Mouse (Mus musculus) forebrain, embryonic 12.5 days (tissue): ENCODE measurements at regions not wholly inside any gene's neighbourhood (a gene's known extent, or its start where the extent isn't known, plus 50 kb on each side); places are given as distances from the start of the nearest gene placed in this dataset.
A peak's percentile ranks its signal among the peaks of the same experiment; 100 is the strongest.

Experiments used
- ATAC-seq: fragments of 200-750 bp; cut with Nextera tagmentation; 2 replicates; pipeline ENCODE4 v1.8.0; 2017; ENCODE audit warnings: moderate TSS enrichment; ENCODE audit not compliant: low FRiP score
- H3K27ac ChIP-seq: fragments of 300-500 bp; sonication (generic); 2 replicates; pipeline ENCODE4 v1.5.1; 2016; ENCODE audit warnings: mild to moderate bottlenecking
- H3K27me3 ChIP-seq: fragments of 300-500 bp; sonication (generic); 2 replicates; pipeline ENCODE4 v1.6.1; 2016; ENCODE audit warnings: mild to moderate bottlenecking
- H3K36me3 ChIP-seq: fragments of 300-500 bp; sonication (generic); replicated peaks from 2 replicates; pipeline ENCODE4 v1.6.1; 2016; ENCODE audit warnings: mild to moderate bottlenecking
- H3K4me1 ChIP-seq: fragments of 300-500 bp; sonication (generic); 2 replicates; pipeline ENCODE4 v1.6.1; 2016
- H3K4me2 ChIP-seq: fragments of 300-500 bp; sonication (generic); 2 replicates; pipeline ENCODE4 v1.6.1; 2016; ENCODE audit warnings: mild to moderate bottlenecking, moderate library complexity
- H3K4me3 ChIP-seq: fragments of 300-500 bp; sonication (generic); replicated peaks from 2 replicates; pipeline ENCODE4 v1.5.1; 2016; ENCODE audit warnings: mild to moderate bottlenecking
- H3K9ac ChIP-seq: fragments of 300-500 bp; sonication (generic); 2 replicates; pipeline ENCODE4 v1.6.1; 2016; ENCODE audit warnings: mild to moderate bottlenecking
- H3K9me3 ChIP-seq: fragments of 300-500 bp; sonication (generic); 2 replicates; pipeline ENCODE4 v1.6.1; 2016
- WGBS: fragments of 180-500 bp; shearing (Covaris S2); methylation state at CpG from one replicate; pipeline ENCODE4 v1.1.7; 2016; 5-methylcytosine and 5-hydroxymethylcytosine counted together

DNA sequence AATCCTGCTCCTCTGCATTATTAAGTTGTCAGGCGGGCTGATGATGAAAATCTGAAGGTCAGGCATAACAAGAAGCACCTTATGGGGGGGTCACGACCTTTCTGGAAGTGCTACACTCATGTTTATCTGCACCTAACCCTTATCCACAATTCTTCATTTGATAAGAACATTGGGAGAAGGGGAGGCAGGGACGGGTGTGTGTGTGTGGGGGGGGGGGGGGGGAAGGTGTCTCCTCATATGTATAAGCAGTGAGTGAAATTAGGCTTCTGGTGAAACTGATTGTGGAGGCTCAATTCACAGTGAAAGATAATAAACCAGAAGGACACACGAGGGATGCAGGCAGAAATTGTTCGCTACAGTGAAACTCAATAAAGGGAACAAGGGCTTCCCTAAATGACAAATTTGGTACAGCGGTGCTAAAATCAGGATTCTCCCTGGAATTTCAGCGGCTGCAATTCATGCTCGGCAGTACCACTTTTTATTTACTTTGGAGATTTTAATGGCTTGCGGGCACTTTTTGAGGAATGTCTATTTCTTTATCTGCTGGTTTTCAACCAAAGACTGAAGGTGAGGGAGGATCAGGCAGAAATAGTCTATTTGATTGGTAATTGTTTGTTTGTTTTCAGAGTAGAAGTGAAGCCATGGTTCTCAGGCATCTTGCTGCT, 327.2 kb downstream of the Gm10295 start:
- Histone ChIP-seq H3K27ac (0 out of 2 replicates have a peak overlapping the region, but pooled peaks have one; percentile 25), H3K4me2 (peak overlapping the region; percentile 58), H3K9ac (peak overlapping the region; percentile 45), H3K4me3 (peak overlapping the region; percentile 30), H3K9me3 (peaks cover 7% of the 10 kb centered on the region; the same call in 1 of the 2 replicates), H3K27me3 (peaks cover 13% of the 10 kb centered on the region; the same call in 1 of the 2 replicates), H3K4me1 (peaks cover 19% of the 10 kb centered on the region), H3K36me3 (no peaks in the 10 kb centered on the region)
- ATAC-seq, result peak; percentile 33; the same call in 1 of the 2 replicates
- WGBS, result 22% methylated on average over 9 of the region's 9 CpGs

DNA sequence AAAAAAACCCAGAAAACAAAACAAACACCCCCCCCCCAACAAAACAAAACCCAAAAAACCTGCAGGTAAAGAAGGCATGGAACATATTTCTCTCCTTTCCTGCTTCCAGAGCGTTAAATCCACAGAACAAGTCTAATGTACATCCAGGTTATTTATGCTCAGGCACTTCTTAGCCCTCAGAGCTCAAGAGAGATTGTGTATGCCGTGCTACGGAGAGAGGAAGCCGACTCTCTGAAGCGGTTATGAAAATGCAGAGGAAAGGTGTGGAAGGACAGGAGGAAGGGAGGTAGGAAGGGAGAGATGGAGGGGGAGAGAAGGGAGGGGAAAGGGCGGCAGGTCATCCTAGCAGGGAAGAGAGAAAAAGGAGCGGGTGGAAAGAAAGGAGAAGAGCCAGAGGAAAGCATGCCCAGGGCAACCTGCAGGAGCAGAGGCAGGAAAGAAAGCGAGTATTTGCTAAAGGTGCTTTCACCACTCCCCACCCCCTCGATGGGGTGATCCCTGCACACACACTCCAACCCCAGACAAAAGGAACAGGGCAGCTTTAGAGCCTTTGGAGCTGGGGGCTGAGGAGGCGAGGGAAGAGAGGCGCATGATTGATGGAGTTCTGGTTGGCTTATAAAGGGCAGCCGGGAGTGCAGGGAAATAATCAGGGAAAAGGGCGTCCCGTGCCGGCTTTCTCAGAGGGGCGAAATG, 327.9 kb downstream of the Gm10295 start:
- no peaks in the 10 kb centered on the region for H3K36me3 ChIP-seq
- H3K4me1 ChIP-seq, result peaks cover 19% of the 10 kb centered on the region
- H3K27me3 ChIP-seq, result peaks cover 13% of the 10 kb centered on the region; the same call in 1 of the 2 replicates
- WGBS, result 5% methylated on average over 16 of the region's 16 CpGs
- H3K4me3 ChIP-seq, result peak overlapping the region; percentile 30
- H3K27ac ChIP-seq, result 0 out of 2 replicates have a peak overlapping the region, but pooled peaks have one; percentile 25
- peak overlapping the region; percentile 45 for H3K9ac ChIP-seq
- ATAC-seq, result peak; percentile 67
- H3K4me2 ChIP-seq, result peak overlapping the region; percentile 58
- H3K9me3 ChIP-seq, result peaks cover 7% of the 10 kb centered on the region; the same call in 1 of the 2 replicates
